Mouse (Mus musculus): ENCODE results near the gene Cplx2. TPM values are rescaled to one million over a fixed set of nuclear protein-coding genes. Genes with fewer than 3 reads are reported as not detected.

Cplx2 gene
- polyA plus RNA-seq, 1 experiment from 2014 or later: 1.5 TPM

- no peaks in the 10 kb centered on the region for H3K27me3 ChIP-seq (replicated peaks; ENCODE audit: control insufficient read depth, insufficient read depth, low read length)
- 62% methylated on average over 3 of the region's 3 CpGs for WGBS
- no peak for ATAC-seq (replicated peaks; ENCODE audit: low FRiP score)
Observed at GRCm38 (mm10) chr13:54404205-54404604, 33.1 kb downstream of the Cplx2 start.

GRCm38 (mm10) chr13:54405805-54406204 lies 34.7 kb downstream of the Cplx2 start:
- DNase-seq (ENCODE audit: low spot score): no peak
- Histone ChIP-seq H3K9me3 (ENCODE audit: control insufficient read depth, low read length) (no peaks in the 10 kb centered on the region), H3K9ac (ENCODE audit: low read depth, low read length) (no peak overlapping the region), H3K4me1 (replicated peaks; ENCODE audit: control insufficient read depth, insufficient read depth, low read length) (no peaks in the 10 kb centered on the region; the same call in 1 of the 2 replicates), H3K36me3 (ENCODE audit: control insufficient read depth, insufficient read depth, low read length) (no peaks in the 10 kb centered on the region), H3K4me3 (ENCODE audit: low read depth, low read length) (no peak overlapping the region), H3K27me3 (replicated peaks; ENCODE audit: control insufficient read depth, insufficient read depth, low read length) (no peaks in the 10 kb centered on the region), H3K4me2 (no peak overlapping the region), H3K27ac (ENCODE audit: low read depth, low read length) (no peak overlapping the region)
- ATAC-seq (replicated peaks; ENCODE audit: low FRiP score): no peak
- WGBS: 68% methylated on average over 2 of the region's 2 CpGs

More at GRCm38 (mm10) chr13:54404205-54404604, 33.1 kb downstream of the Cplx2 start:
- Histone ChIP-seq H3K36me3 (ENCODE audit: control insufficient read depth, insufficient read depth, low read length) (no peaks in the 10 kb centered on the region), H3K4me1 (replicated peaks; ENCODE audit: control insufficient read depth, insufficient read depth, low read length) (peaks cover 4% of the 10 kb centered on the region; the same call in 1 of the 2 replicates), H3K27ac (ENCODE audit: low read depth, low read length) (no peak overlapping the region), H3K4me2 (no peak overlapping the region), H3K9me3 (ENCODE audit: control insufficient read depth, low read length) (no peaks in the 10 kb centered on the region), H3K9ac (ENCODE audit: low read depth, low read length) (no peak overlapping the region), H3K4me3 (ENCODE audit: low read depth, low read length) (no peak overlapping the region)
- no peak for DNase-seq (ENCODE audit: low spot score)

- no peak overlapping the region for H3K27ac ChIP-seq (ENCODE audit: low read depth, low read length)
Observed at GRCm38 (mm10) chr13:54411656-54412055, 40.5 kb downstream of the Cplx2 start.

GRCm38 (mm10) chr13:54412236-54412635 lies 41.1 kb downstream of the Cplx2 start:
- Histone ChIP-seq H3K36me3 (ENCODE audit: control insufficient read depth, insufficient read depth, low read length) (no peaks in the 10 kb centered on the region), H3K27me3 (replicated peaks; ENCODE audit: control insufficient read depth, insufficient read depth, low read length) (no peaks in the 10 kb centered on the region), H3K4me1 (replicated peaks; ENCODE audit: control insufficient read depth, insufficient read depth, low read length) (no peaks in the 10 kb centered on the region), H3K4me3 (ENCODE audit: low read depth, low read length) (no peak overlapping the region), H3K9ac (ENCODE audit: low read depth, low read length) (no peak overlapping the region), H3K27ac (ENCODE audit: low read depth, low read length) (no peak overlapping the region), H3K9me3 (ENCODE audit: control insufficient read depth, low read length) (no peaks in the 10 kb centered on the region), H3K4me2 (no peak overlapping the region)
- DNase-seq (ENCODE audit: low spot score) (no peak), ATAC-seq (replicated peaks; ENCODE audit: low FRiP score) (no peak)
- WGBS: 23% methylated on average over 7 of the region's 7 CpGs

More at GRCm38 (mm10) chr13:54411656-54412055, 40.5 kb downstream of the Cplx2 start:
- Histone ChIP-seq H3K4me2 (no peak overlapping the region), H3K4me1 (replicated peaks; ENCODE audit: control insufficient read depth, insufficient read depth, low read length) (no peaks in the 10 kb centered on the region), H3K36me3 (ENCODE audit: control insufficient read depth, insufficient read depth, low read length) (no peaks in the 10 kb centered on the region), H3K9me3 (ENCODE audit: control insufficient read depth, low read length) (no peaks in the 10 kb centered on the region), H3K9ac (ENCODE audit: low read depth, low read length) (no peak overlapping the region), H3K27me3 (replicated peaks; ENCODE audit: control insufficient read depth, insufficient read depth, low read length) (no peaks in the 10 kb centered on the region), H3K4me3 (ENCODE audit: low read depth, low read length) (no peak overlapping the region)
- DNase-seq (ENCODE audit: low spot score): no peak
- no peak for ATAC-seq (replicated peaks; ENCODE audit: low FRiP score)
- WGBS: 79% methylated on average over 3 of the region's 3 CpGs

- Histone ChIP-seq H3K9ac (ENCODE audit: low read depth, low read length) (no peak overlapping the region), H3K4me2 (no peak overlapping the region), H3K36me3 (ENCODE audit: control insufficient read depth, insufficient read depth, low read length) (no peaks in the 10 kb centered on the region), H3K4me1 (replicated peaks; ENCODE audit: control insufficient read depth, insufficient read depth, low read length) (no peaks in the 10 kb centered on the region), H3K27me3 (replicated peaks; ENCODE audit: control insufficient read depth, insufficient read depth, low read length) (no peaks in the 10 kb centered on the region), H3K4me3 (ENCODE audit: low read depth, low read length) (no peak overlapping the region), H3K27ac (ENCODE audit: low read depth, low read length) (no peak overlapping the region), H3K9me3 (ENCODE audit: control insufficient read depth, low read length) (no peaks in the 10 kb centered on the region)
- 54% methylated on average over 4 of the region's 4 CpGs for WGBS
- DNase-seq (ENCODE audit: low spot score) (no peak), ATAC-seq (replicated peaks; ENCODE audit: low FRiP score) (no peak)
Observed at GRCm38 (mm10) chr13:54412721-54413120, 41.6 kb downstream of the Cplx2 start.

- 91% methylated on average over 4 of the region's 4 CpGs for WGBS
Observed at GRCm38 (mm10) chr13:54415059-54415458, 43.9 kb downstream of the Cplx2 start.

GRCm38 (mm10) chr13:54418781-54419327 lies 47.7 kb downstream of the Cplx2 start:
- no peak overlapping the region for H3K4me3 ChIP-seq (ENCODE audit: low read depth, low read length)
- no peak overlapping the region for H3K9ac ChIP-seq (ENCODE audit: low read depth, low read length)
- WGBS: 76% methylated on average over 10 of the region's 10 CpGs
- no peaks in the 10 kb centered on the region for H3K36me3 ChIP-seq (ENCODE audit: control insufficient read depth, insufficient read depth, low read length)
- H3K27me3 ChIP-seq (replicated peaks; ENCODE audit: control insufficient read depth, insufficient read depth, low read length): no peaks in the 10 kb centered on the region
- no peak for ATAC-seq (replicated peaks; ENCODE audit: low FRiP score)
- H3K4me2 ChIP-seq: no peak overlapping the region
- no peaks in the 10 kb centered on the region for H3K9me3 ChIP-seq (ENCODE audit: control insufficient read depth, low read length)
- DNase-seq (ENCODE audit: low spot score): no peak
- H3K27ac ChIP-seq (ENCODE audit: low read depth, low read length): no peak overlapping the region
- H3K4me1 ChIP-seq (replicated peaks; ENCODE audit: control insufficient read depth, insufficient read depth, low read length): no peaks in the 10 kb centered on the region

More at GRCm38 (mm10) chr13:54415059-54415458, 43.9 kb downstream of the Cplx2 start:
- Histone ChIP-seq H3K4me3 (ENCODE audit: low read depth, low read length) (no peak overlapping the region), H3K9me3 (ENCODE audit: control insufficient read depth, low read length) (no peaks in the 10 kb centered on the region), H3K4me2 (no peak overlapping the region), H3K27ac (ENCODE audit: low read depth, low read length) (no peak overlapping the region), H3K9ac (ENCODE audit: low read depth, low read length) (no peak overlapping the region), H3K36me3 (ENCODE audit: control insufficient read depth, insufficient read depth, low read length) (no peaks in the 10 kb centered on the region), H3K4me1 (replicated peaks; ENCODE audit: control insufficient read depth, insufficient read depth, low read length) (no peaks in the 10 kb centered on the region), H3K27me3 (replicated peaks; ENCODE audit: control insufficient read depth, insufficient read depth, low read length) (no peaks in the 10 kb centered on the region)
- DNase-seq (ENCODE audit: low spot score): no peak
- no peak for ATAC-seq (replicated peaks; ENCODE audit: low FRiP score)

GRCm38 (mm10) chr13:54420226-54420625 lies 49.1 kb downstream of the Cplx2 start:
- Histone ChIP-seq H3K27ac (ENCODE audit: low read depth, low read length) (no peak overlapping the region), H3K4me3 (ENCODE audit: low read depth, low read length) (no peak overlapping the region), H3K27me3 (replicated peaks; ENCODE audit: control insufficient read depth, insufficient read depth, low read length) (no peaks in the 10 kb centered on the region), H3K4me1 (replicated peaks; ENCODE audit: control insufficient read depth, insufficient read depth, low read length) (no peaks in the 10 kb centered on the region), H3K36me3 (ENCODE audit: control insufficient read depth, insufficient read depth, low read length) (no peaks in the 10 kb centered on the region), H3K4me2 (no peak overlapping the region), H3K9ac (ENCODE audit: low read depth, low read length) (no peak overlapping the region), H3K9me3 (ENCODE audit: control insufficient read depth, low read length) (no peaks in the 10 kb centered on the region)
- DNase-seq (ENCODE audit: low spot score) (no peak), ATAC-seq (replicated peaks; ENCODE audit: low FRiP score) (no peak)
- 84% methylated on average over 12 of the region's 12 CpGs for WGBS

GRCm38 (mm10) chr13:54425269-54425668 lies 54.1 kb downstream of the Cplx2 start:
- Histone ChIP-seq H3K9ac (ENCODE audit: low read depth, low read length) (no peak overlapping the region), H3K27me3 (replicated peaks; ENCODE audit: control insufficient read depth, insufficient read depth, low read length) (no peaks in the 10 kb centered on the region), H3K27ac (ENCODE audit: low read depth, low read length) (no peak overlapping the region), H3K4me3 (ENCODE audit: low read depth, low read length) (no peak overlapping the region), H3K4me1 (replicated peaks; ENCODE audit: control insufficient read depth, insufficient read depth, low read length) (no peaks in the 10 kb centered on the region), H3K4me2 (no peak overlapping the region), H3K36me3 (ENCODE audit: control insufficient read depth, insufficient read depth, low read length) (no peaks in the 10 kb centered on the region), H3K9me3 (ENCODE audit: control insufficient read depth, low read length) (no peaks in the 10 kb centered on the region)
- ATAC-seq (replicated peaks; ENCODE audit: low FRiP score): peak; percentile 68
- 62% methylated on average over 2 of the region's 2 CpGs for WGBS
- no peak for DNase-seq (ENCODE audit: low spot score)

All from liver, embryonic 11.5 days (tissue).